Mouse (Mus musculus) forebrain, embryonic 13.5 days (tissue): Measurements from ENCODE around the gene Zfp827. TPM values are rescaled to one million over a fixed set of nuclear protein-coding genes. Genes with fewer than 3 reads are reported as not detected.

Experiments used
- ATAC-seq: fragments of 200-750 bp; cut with Nextera tagmentation; 2 replicates; pipeline ENCODE4 v1.8.0; 2017
- H3K27ac ChIP-seq: fragments of 300-500 bp; sonication (generic); 2 replicates; pipeline ENCODE4 v1.5.1; 2015; ENCODE audit warnings: inconsistent platforms, mild to moderate bottlenecking, moderate library complexity
- H3K27me3 ChIP-seq: fragments of 300-500 bp; sonication (generic); 2 replicates; pipeline ENCODE4 v1.6.1; 2015; ENCODE audit warnings: mild to moderate bottlenecking, inconsistent platforms
- H3K36me3 ChIP-seq: fragments of 300-500 bp; sonication (generic); 2 replicates; pipeline ENCODE4 v1.6.1; 2015; ENCODE audit warnings: mild to moderate bottlenecking, inconsistent platforms; ENCODE audit not compliant: poor library complexity, severe bottlenecking
- H3K4me1 ChIP-seq: fragments of 300-500 bp; sonication (generic); 2 replicates; pipeline ENCODE4 v1.6.1; 2015; ENCODE audit warnings: inconsistent platforms
- H3K4me2 ChIP-seq: fragments of 300-500 bp; sonication (generic); 2 replicates; pipeline ENCODE4 v1.6.1; 2015; ENCODE audit warnings: inconsistent platforms, mild to moderate bottlenecking, moderate library complexity
- H3K4me3 ChIP-seq: fragments of 300-500 bp; sonication (generic); 2 replicates; pipeline ENCODE4 v1.5.1; 2015; ENCODE audit warnings: mild to moderate bottlenecking, inconsistent platforms
- H3K9ac ChIP-seq: fragments of 300-500 bp; sonication (generic); 2 replicates; pipeline ENCODE4 v1.6.1; 2015; ENCODE audit warnings: mild to moderate bottlenecking, inconsistent platforms
- H3K9me3 ChIP-seq: fragments of 300-500 bp; sonication (generic); replicated peaks from 2 replicates; pipeline ENCODE4 v1.6.1; 2016; ENCODE audit warnings: inconsistent platforms
- WGBS: fragments of 180-500 bp; shearing (Covaris S2); methylation state at CpG from one replicate; pipeline ENCODE4 v1.1.7; 2015; 5-methylcytosine and 5-hydroxymethylcytosine counted together
- polyA plus RNA-seq: library from polyadenylated mRNA; unstranded; fragments of >200 nt; fragmentation: Nextera tagmentation; extraction: Ambion mirVana; gene quantifications from 2 replicates; pipeline ENCODE4 v1.2.1, GENCODE M21; 2015

The Zfp827 gene
- polyA plus RNA-seq, 1 experiment from 2014 or later = 10.2 TPM

DNA sequence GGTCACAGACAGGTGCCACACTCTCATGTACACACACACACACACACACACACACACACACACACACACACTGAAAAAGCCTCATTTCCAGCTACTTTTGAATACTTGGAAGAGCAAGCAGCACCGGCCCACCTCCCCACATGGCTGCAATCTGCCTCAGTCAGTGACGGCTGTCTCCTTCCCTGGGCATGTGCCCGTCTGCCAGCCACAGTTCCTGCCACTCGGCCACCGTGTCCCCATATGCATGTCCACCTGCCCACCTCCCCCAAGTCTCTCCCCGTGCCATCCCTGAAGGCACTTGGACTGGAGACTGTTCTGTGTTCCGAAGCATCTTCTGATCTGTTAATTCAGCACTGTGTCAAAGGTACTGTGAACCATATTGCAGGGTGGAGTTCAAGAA, 9.8 kb downstream of the Zfp827 start:
- Histone ChIP-seq H3K4me2 (no peak overlapping the region), H3K27ac (no peak overlapping the region), H3K9me3 (0 out of 2 replicates have a peak, but pooled peaks cover 3% of the 10 kb centered on the region), H3K27me3 (no peaks in the 10 kb centered on the region), H3K4me1 (peaks cover 11% of the 10 kb centered on the region), H3K36me3 (peaks cover 14% of the 10 kb centered on the region; the same call in 1 of the 2 replicates), H3K9ac (no peak overlapping the region), H3K4me3 (no peak overlapping the region)
- WGBS = 92% methylated on average over 7 of the region's 7 CpGs
- peak; percentile 39; the same call in 1 of the 2 replicates for ATAC-seq

DNA sequence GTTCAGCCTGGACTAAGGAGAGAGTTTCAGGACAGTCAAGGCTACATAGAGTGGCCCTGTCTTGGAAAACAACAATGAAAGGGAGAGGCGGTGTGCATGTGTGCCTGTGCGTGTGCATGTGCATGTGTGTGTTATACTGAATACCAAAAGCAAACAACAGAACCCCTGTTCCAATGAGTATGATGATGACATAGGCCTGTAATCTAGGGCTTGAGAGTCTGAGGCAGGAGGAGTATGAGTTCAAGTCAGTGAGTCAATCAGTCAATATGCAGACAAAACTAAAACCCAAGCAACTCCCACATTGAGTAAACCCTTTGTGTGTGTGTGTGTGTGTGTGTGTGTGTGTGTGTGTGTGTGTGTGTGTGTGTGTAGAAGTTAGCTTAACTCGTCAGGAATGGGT, 13.2 kb downstream of the Zfp827 start:
- Histone ChIP-seq H3K36me3 (peaks cover 14% of the 10 kb centered on the region; the same call in 1 of the 2 replicates), H3K9me3 (0 out of 2 replicates have a peak, but pooled peaks cover 3% of the 10 kb centered on the region), H3K27me3 (no peaks in the 10 kb centered on the region), H3K9ac (no peak overlapping the region), H3K4me3 (no peak overlapping the region), H3K27ac (no peak overlapping the region), H3K4me1 (no peaks in the 10 kb centered on the region), H3K4me2 (no peak overlapping the region)
- WGBS = 83% methylated on average over 3 of the region's 3 CpGs
- no peak for ATAC-seq

DNA sequence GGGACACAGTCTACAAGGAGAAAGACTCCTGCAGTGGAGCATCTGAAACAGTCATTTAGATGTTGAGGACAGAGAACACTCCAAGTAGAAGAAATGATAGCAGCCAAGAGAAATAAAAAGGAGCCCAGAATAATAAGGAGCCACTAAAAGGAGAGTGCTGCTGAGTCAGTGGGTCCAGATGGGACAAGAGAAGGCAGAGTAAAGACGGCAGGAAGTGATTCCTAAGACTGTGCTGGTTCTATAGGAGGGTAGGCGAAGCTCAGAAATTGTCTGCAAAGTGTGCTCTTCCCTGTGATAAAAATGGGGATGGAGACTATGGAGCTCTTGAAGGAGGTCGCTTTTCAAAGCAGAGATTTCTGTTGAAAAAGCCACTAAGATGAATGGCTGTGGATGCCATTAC, 14.0 kb downstream of the Zfp827 start:
- no peak overlapping the region for H3K9ac ChIP-seq
- no peaks in the 10 kb centered on the region for H3K4me1 ChIP-seq
- ATAC-seq = no peak
- 91% methylated on average over 3 of the region's 3 CpGs for WGBS
- H3K4me2 ChIP-seq = no peak overlapping the region
- H3K4me3 ChIP-seq = no peak overlapping the region
- H3K27ac ChIP-seq = no peak overlapping the region
- no peaks in the 10 kb centered on the region for H3K27me3 ChIP-seq
- 0 out of 2 replicates have a peak, but pooled peaks cover 3% of the 10 kb centered on the region for H3K9me3 ChIP-seq
- H3K36me3 ChIP-seq = peaks cover 14% of the 10 kb centered on the region; the same call in 1 of the 2 replicates

DNA sequence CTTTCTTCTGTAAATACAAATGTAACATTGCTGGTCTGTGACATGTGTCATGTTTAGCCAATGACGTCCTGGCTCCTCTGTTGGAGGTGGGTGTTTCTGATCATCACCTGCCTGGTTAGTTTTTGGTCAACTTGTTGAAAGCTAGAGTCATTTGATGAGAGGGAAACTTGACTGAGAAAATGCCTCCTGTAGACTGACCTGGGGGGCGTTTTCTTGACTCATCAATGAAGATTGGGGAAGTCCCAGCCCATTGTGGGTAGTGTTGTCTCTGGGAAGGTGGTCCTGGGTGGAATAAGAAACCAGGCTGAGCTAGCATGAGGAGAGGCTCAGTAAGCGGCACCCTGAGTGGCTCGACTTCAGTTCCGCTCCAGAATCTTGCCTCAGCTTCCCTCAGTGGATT, 16.4 kb downstream of the Zfp827 start:
- 96% methylated on average over 5 of the region's 5 CpGs for WGBS
- Histone ChIP-seq H3K27me3 (no peaks in the 10 kb centered on the region), H3K9ac (no peak overlapping the region), H3K9me3 (0 out of 2 replicates have a peak, but pooled peaks cover 3% of the 10 kb centered on the region), H3K4me3 (no peak overlapping the region), H3K36me3 (peaks cover 12% of the 10 kb centered on the region; the same call in 1 of the 2 replicates), H3K4me2 (no peak overlapping the region), H3K27ac (no peak overlapping the region), H3K4me1 (no peaks in the 10 kb centered on the region)
- ATAC-seq = no peak

DNA sequence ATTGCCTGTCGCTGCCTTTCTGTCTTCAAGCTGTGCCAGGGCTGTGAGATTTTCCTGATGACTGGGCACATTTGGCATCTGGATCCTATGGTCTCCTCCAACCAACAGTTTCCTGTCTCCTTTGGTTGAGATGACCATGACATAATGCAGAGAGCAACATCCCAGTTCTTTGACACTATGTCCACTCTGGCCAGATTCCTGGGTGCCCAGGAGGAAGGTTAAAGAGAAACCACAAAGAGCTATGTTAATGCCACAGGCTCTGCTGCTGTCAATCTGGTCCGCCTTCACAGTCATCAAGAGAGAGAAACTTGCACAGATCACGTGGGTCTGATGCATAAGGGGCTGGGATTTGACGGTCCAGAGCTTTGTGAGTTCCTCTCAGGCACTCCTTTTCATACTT, 18.4 kb downstream of the Zfp827 start:
- no peaks in the 10 kb centered on the region for H3K27me3 ChIP-seq
- no peak overlapping the region for H3K4me2 ChIP-seq
- ATAC-seq = no peak
- no peak overlapping the region for H3K9ac ChIP-seq
- no peak overlapping the region for H3K27ac ChIP-seq
- H3K36me3 ChIP-seq = peaks cover 13% of the 10 kb centered on the region; the same call in 1 of the 2 replicates
- H3K9me3 ChIP-seq = no peaks in the 10 kb centered on the region
- no peaks in the 10 kb centered on the region for H3K4me1 ChIP-seq
- WGBS = 71% methylated on average over 4 of the region's 4 CpGs
- no peak overlapping the region for H3K4me3 ChIP-seq

DNA sequence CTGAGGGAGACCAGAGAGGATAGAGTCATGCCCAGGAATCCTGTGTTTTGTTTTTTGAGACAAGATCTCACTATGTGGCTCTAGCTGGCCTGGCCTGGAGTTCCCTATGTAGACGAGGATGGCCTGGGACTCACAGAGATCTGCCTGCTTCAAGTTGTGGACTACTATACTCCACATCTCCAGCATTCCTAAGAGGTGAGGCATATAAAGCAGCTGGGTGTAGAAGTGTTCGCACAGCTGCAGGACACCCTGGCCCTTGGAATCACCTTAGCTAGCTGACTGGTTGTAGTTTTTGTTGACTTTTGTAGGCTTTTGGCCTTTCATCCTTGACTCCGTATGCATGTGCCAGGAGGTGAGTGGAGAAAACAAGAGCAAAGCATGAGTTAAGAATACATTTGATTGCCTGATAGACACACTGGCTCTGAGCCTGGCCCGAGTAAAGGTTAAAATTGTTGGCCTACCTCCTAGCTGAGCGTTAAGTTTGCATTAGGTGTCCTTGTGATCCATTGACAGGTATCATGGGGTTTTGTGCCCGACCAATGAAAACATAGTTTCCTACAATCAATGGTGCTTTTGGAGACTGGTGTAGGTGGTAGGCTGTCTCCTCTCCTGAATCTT, 20.3 kb downstream of the Zfp827 start:
- peaks cover 13% of the 10 kb centered on the region; the same call in 1 of the 2 replicates for H3K36me3 ChIP-seq
- no peak overlapping the region for H3K27ac ChIP-seq
- no peak overlapping the region for H3K4me2 ChIP-seq
- H3K9me3 ChIP-seq = no peaks in the 10 kb centered on the region
- no peak overlapping the region for H3K9ac ChIP-seq
- no peak overlapping the region for H3K4me3 ChIP-seq
- WGBS = 92% methylated on average over 6 of the region's 6 CpGs
- no peak for ATAC-seq
- no peaks in the 10 kb centered on the region; the same call in 1 of the 2 replicates for H3K4me1 ChIP-seq
- no peaks in the 10 kb centered on the region for H3K27me3 ChIP-seq

DNA sequence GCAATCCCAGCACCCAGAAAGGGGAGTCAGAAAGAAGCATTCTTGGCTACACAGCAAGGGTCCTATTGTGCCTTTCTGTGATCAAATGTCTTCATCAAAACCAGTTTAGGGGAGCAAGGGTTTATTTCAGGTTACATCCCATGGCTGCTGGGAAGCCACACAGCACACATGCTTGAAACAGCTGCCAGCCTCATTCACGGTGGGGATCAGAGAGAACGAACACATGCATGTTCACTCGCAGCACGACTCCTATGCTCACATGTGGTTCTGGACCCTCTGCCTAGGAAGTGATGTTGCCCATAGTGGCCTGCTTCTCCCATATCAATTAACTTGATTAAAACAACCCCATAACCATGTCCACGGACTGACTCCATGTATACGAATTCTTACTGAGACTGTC, 26.0 kb downstream of the Zfp827 start:
- WGBS = 94% methylated on average over 6 of the region's 6 CpGs
- no peak for ATAC-seq
- Histone ChIP-seq H3K4me3 (no peak overlapping the region), H3K9me3 (no peaks in the 10 kb centered on the region), H3K36me3 (0 out of 2 replicates have a peak, but pooled peaks cover 5% of the 10 kb centered on the region), H3K27me3 (no peaks in the 10 kb centered on the region), H3K4me1 (peaks cover 11% of the 10 kb centered on the region), H3K27ac (no peak overlapping the region), H3K4me2 (no peak overlapping the region), H3K9ac (no peak overlapping the region)

DNA sequence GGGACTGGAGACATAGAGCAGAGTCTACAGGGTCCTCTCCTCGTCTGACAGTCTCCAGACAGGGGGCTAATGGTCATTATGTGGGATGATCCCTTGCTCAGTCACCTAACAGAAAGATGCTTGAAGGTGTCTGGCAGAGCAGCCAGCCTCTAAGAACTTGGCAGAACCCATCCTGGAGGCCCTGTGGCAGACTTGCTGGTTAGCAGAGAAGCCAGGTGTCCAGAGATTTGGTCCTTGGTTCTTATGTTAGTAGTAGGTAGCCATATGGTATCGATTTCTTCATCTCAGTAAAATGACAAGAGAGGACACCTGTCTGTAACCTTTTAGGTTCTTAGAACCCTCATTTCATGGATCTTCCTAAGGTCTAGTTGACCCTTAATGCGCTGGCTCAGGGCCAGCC, 28.9 kb downstream of the Zfp827 start:
- H3K9me3 ChIP-seq = no peaks in the 10 kb centered on the region
- no peak overlapping the region for H3K27ac ChIP-seq
- no peak overlapping the region for H3K4me3 ChIP-seq
- 90% methylated on average over 3 of the region's 3 CpGs for WGBS
- H3K4me1 ChIP-seq = peaks cover 12% of the 10 kb centered on the region
- H3K36me3 ChIP-seq = peaks cover 20% of the 10 kb centered on the region
- H3K27me3 ChIP-seq = no peaks in the 10 kb centered on the region
- no peak overlapping the region for H3K9ac ChIP-seq
- no peak for ATAC-seq
- no peak overlapping the region for H3K4me2 ChIP-seq

DNA sequence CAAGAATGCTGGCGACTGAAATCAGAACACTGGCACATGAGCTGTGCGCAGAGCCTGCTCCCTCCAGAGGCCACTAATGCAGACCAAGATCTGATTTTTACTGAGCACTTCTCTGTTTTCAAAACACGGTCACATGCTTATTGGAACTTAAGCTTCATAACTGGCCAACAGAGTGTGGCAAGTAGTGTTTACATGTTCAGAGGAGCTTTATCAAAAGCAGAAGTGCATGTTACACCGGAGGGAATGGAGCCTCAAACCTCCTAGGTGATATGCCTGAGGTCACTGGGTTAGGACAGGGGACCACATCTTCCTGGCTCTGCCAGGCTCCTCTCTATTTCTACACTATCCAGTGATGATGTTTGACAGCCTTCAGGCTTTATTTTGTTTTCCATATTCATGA, 31.1 kb downstream of the Zfp827 start:
- Histone ChIP-seq H3K27ac (no peak overlapping the region), H3K9ac (no peak overlapping the region), H3K27me3 (no peaks in the 10 kb centered on the region), H3K4me1 (peaks cover 12% of the 10 kb centered on the region), H3K4me3 (no peak overlapping the region), H3K4me2 (no peak overlapping the region), H3K36me3 (peaks cover 33% of the 10 kb centered on the region), H3K9me3 (no peaks in the 10 kb centered on the region)
- no peak for ATAC-seq
- WGBS = 85% methylated on average over 4 of the region's 4 CpGs

DNA sequence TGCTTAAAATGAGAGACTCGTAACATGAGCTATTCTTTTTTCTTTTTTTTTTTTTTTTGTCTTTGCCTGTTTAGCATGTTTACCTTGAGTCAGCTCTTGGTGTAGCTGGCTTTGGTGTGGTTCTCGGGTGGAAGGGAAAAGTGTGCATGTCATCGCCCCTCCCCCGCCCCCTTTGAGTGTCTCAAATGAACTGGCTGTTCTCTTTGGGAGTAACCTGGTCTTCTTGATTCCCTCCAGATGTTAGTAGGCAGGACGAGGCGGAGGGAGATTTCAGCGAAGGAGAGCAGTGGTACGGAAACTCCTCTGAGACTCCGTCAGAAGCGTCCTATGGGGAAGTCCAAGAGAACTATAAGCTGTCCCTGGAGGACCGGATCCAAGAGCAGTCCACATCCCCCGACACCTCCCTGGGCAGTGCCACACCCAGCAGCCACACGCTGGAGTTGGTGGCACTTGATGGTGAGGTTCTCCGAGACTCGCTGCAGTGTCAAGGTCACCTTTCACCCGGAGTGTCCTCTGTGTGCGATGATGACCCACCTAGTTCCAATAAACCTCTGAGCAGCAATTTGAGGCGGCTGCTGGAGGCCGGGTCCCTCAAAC, 31.9 kb downstream of the Zfp827 start:
- Histone ChIP-seq H3K4me3 (no peak overlapping the region), H3K36me3 (peaks cover 36% of the 10 kb centered on the region), H3K9ac (no peak overlapping the region), H3K9me3 (no peaks in the 10 kb centered on the region), H3K4me2 (no peak overlapping the region), H3K27me3 (no peaks in the 10 kb centered on the region), H3K27ac (no peak overlapping the region), H3K4me1 (peaks cover 12% of the 10 kb centered on the region)
- ATAC-seq = no peak
- 90% methylated on average over 19 of the region's 19 CpGs for WGBS

DNA sequence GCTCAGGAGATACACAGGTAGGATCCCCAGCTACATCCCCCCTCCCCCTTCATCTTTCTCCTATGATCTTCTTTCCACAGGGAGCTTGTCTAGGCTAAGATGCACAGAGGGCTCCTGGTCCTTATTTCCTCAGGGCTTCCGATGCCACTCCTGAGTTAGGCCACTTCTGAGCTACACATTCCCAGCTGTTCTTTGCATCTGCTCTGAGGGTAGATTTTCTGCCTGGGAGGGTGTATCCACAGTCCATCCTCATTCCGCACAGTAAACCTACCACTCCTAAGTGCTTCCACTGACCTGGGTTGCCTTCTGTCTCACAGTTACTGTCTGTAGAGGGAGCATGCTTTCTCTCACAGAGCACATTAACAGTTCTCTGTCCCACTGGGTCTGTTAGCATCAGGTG, 37.7 kb downstream of the Zfp827 start:
- WGBS = 87% methylated on average over 2 of the region's 2 CpGs
- peaks cover 58% of the 10 kb centered on the region for H3K36me3 ChIP-seq
- no peak for ATAC-seq
- no peak overlapping the region for H3K9ac ChIP-seq
- 0 out of 2 replicates have a peak, but pooled peaks cover 5% of the 10 kb centered on the region for H3K4me1 ChIP-seq
- H3K27ac ChIP-seq = no peak overlapping the region
- no peaks in the 10 kb centered on the region for H3K9me3 ChIP-seq
- H3K4me2 ChIP-seq = no peak overlapping the region
- H3K27me3 ChIP-seq = no peaks in the 10 kb centered on the region
- no peak overlapping the region for H3K4me3 ChIP-seq

DNA sequence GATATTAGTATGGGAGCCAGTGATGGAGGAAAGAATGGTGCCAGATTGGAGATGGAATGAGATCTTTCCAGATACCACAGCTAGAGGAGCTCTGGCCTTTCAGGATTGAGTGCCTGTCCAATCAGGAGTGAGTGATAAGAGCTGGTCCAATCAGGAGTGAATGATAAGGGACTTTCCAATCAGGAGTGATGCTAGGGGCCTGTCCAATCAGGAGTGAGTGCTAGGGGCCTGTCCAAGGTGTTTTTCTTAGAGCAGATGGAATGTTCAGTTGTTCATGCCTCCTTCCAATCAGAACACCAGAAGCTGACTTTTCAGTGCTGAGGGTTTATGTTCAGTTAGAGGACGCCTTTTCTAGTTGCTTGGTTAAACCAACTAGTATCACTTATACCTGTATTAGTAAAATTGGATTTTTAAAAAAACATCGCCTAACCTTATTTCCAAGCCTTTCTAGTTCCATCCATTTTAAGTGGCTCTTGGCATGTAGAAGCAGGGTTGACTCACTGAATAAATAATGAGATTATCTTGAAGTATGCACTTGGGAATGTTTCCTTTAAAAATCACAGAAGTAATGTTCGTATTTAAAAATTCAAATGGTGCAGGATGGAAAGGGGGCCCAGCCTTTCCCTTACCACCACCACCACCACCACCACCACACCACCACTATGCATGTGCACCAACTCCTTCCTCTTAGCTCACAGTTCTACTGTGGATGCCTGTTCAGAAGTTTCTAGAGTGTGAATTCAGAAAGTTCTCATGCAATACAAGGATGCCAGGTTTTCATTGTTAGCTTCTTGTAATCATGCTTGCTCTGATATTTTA, 39.8 kb downstream of the Zfp827 start:
- ATAC-seq = no peak
- Histone ChIP-seq H3K9me3 (no peaks in the 10 kb centered on the region), H3K4me2 (no peak overlapping the region), H3K9ac (no peak overlapping the region), H3K4me3 (no peak overlapping the region), H3K4me1 (0 out of 2 replicates have a peak, but pooled peaks cover 5% of the 10 kb centered on the region), H3K36me3 (peaks cover 44% of the 10 kb centered on the region), H3K27ac (no peak overlapping the region), H3K27me3 (no peaks in the 10 kb centered on the region)
- WGBS = 81% methylated on average over 3 of the region's 3 CpGs
